Mouse (Mus musculus) neutrophil, adult 59 days (primary cell): ENCODE data around the gene Dnmt3a. TPM values are rescaled to one million over a fixed set of nuclear protein-coding genes. Genes with fewer than 3 reads are reported as not detected.

Source experiments
- total RNA-seq, 2 experiments: library from RNA; stranded (reverse); gene quantifications; 1 replicate in 1 of 2; 2 replicates in 1 of 2; pipeline ENCODE4 v1.2.4; 2023

Dnmt3a gene
- 10 to 100 TPM; 22.5 to 26.7 TPM for total RNA-seq

DNA sequence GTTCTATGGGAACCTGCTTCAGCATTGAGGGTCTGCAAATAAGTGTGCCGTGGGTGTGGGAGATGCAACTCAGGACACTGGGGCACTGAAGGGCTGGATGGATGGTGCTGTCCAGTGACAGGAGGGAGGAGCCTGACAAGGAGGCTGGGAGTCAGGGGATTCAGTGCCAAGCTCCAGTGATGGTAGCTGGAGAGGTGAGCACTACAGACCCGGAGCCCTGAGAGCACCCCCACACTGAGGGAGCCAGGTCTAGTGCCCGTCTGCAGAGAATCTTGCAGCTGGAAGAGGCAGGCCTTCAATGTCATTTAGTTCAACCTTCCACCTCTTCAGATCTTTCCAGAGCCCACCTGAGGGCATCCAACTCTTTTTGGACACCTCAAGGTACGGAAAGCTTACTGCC, at the start of gene Dnmt3a:
Gene Dnmt3a, plus strand, starts transcription at position 156 of the 400 bp plus-strand sequence.

DNA sequence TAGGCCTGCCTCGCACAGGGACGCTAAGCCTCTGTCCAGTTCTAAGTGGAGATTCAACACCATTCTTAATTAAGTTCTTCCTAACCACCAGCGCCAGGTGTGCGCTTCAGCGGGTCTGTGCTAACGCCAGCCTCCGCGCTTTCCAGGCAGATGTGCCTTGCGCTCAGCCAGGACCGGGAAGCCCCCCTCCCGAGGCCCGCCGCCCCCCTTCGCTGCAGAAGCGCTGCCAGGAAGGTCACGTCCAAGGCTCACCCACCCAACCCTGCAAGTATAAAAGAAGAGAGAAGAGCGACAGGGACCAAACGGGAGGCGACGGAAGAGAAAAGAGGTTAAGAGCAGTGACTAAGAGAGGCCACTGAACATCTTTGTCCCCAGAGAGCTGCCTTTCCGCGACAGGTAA, 148.8 kb downstream of the Dnmt3a start, which contains the start of gene Pomc:
Gene Pomc, plus strand, starts transcription at position 301 of the 400 bp plus-strand sequence.

Other genes starting within 250 kb of the Dnmt3a start
- 10 to 100 TPM; 10.3 to 14.3 TPM for gene Dtnb, start 233.6 kb upstream of the Dnmt3a start, total RNA-seq
- under 1 TPM in 1 of 2 experiments, not detected in 1; 0.58 TPM for gene Pomc, start 148.9 kb downstream of the Dnmt3a start, total RNA-seq
- under 1 TPM; 0.07 to 0.68 TPM for gene Efr3b, start 232.9 kb downstream of the Dnmt3a start, total RNA-seq